Mouse (Mus musculus) adrenal gland, adult 2 months (tissue): ENCODE measurements at regions not wholly inside any gene's neighbourhood (a gene's known extent, or its start where the extent isn't known, plus 50 kb on each side); places are given as distances from the start of the nearest gene placed in this dataset.

ENCODE experiments used
- DNase-seq: peaks from one replicate; pipeline ENCODE4 v3.0.0; 2021

GRCm38 (mm10) chr15:68014605-68015305 lies 1514.0 kb upstream of the Lrrc6 start:
- DNase-seq, result no peak

- DNase-seq, result no peak
Measured at GRCm38 (mm10) chr15:68011162-68011561, 1510.5 kb upstream of the Lrrc6 start.

- DNase-seq, result no peak
Measured at GRCm38 (mm10) chr15:68010189-68010588, 1509.5 kb upstream of the Lrrc6 start.

GRCm38 (mm10) chr15:68004798-68005197 lies 1504.1 kb upstream of the Lrrc6 start:
- DNase-seq, result no peak

DNA sequence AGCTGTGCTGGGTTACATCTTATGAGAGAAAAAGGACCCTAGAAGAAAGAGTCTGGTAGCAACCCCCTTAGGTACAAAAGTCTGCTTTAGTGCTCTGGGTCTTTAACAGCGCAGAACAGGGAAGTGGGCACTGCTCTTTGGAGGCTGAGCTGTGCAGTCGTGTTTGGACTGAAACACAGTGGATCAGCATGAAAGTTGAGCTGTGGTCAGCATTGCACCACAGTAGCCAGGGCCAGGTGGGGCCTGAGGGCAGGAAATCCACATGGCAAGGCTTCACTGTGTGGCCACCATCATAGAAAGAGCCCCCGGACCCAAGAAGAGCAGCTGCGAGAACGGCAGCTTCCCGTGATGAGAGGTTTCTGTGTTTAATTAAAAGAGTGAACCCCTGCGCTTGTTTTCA lies 1495.8 kb upstream of the Lrrc6 start:
- DNase-seq, result no peak

- DNase-seq, result no peak
Measured at GRCm38 (mm10) chr15:67989428-67990272, 1488.9 kb upstream of the Lrrc6 start.

DNA sequence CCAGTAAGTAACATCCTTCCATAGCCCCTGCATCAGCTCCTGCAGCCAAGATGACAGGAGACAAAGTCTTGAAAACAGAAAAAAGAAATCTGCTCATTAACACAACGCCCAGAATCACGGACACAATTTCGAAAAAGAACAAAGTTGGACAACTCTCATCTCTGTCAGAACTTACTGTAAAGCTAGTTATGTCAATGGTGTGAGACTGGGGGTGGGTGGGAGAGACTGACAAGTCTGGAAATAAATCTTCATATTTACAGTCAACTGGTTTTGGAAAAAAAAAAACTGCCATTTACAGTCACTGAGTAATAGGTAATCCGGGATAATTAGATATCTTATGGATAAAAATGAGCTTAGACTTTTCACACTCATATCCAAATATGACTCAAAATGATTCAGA lies 1487.2 kb upstream of the Lrrc6 start:
- no peak for DNase-seq

DNA sequence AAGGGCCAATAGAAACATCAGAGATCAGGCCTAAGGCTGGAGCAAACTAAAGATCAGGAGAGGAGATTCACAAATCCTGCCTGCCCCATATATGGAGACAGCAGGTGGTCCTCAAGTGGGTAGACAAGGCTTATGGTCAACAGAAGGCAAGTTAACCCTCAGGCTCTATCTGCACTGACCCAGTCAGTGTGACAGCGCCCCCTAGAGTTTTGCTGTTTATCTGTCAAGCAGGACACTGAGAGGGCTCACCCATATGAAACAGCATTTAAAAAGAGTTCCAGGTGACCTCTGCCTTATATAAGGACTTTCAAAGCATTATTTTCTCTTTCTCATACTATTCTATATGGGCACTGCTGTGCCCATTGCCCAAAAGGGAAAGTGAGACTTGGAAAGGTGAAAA lies 1482.5 kb upstream of the Lrrc6 start:
- DNase-seq, result no peak

DNA sequence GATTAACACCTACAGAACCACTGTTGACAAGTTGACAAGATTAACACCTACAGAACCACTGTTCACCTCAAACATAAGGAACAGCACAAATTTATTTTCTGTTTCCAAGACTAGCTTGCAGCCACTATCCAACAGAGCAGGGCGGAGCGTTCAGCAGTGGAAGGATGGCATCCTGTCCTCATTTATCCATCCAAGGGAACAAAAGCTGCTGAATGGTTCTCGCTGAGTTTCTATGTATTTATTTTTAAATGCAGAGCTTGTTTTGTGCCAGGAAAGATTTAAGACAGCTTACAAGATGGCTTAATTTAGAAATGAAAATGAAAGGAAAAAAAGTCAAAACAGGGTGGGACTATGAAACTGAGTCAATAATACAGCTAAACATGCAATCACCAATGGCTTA lies 1481.2 kb upstream of the Lrrc6 start:
- no peak for DNase-seq

DNA sequence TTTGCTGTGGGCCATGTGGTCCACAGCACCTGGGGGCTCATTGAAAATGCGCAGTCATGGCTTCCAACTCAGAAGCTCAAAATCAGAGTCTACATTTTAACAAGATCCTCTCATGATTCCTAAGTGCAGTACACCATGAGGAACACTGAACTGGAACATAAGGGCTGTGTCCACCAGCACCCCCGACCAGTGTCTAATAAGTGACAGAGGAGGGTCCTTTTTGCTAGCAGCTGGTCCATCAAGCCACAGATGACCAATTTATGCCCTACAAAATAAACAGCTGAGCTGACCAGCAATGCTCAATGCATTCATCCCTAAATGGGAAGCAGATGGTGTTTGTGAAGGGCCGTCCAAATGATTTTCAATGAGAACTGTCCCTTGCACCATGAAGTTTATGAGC lies 1478.7 kb upstream of the Lrrc6 start:
- no peak for DNase-seq

- no peak for DNase-seq
Measured at GRCm38 (mm10) chr15:67977210-67977609, 1476.5 kb upstream of the Lrrc6 start.

DNA sequence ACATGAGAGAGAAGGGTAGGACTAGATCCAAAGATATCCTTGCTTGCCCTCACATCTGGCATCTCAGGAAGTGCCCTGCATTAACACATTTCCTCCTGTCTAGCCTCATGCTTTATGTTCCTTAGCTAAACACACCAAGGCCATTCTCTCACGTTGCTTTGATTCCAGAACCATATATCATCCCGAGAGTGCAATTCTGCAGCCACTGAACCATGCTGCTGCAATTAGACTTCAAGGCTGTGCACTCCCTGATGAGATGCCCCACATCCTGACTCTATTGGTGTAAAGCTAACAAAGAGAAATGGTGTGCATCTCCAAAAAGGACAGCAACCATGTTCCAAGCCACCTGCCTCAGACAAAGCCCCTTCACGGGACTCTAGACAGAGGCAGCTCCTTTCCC lies 1471.3 kb upstream of the Lrrc6 start:
- no peak for DNase-seq

DNA sequence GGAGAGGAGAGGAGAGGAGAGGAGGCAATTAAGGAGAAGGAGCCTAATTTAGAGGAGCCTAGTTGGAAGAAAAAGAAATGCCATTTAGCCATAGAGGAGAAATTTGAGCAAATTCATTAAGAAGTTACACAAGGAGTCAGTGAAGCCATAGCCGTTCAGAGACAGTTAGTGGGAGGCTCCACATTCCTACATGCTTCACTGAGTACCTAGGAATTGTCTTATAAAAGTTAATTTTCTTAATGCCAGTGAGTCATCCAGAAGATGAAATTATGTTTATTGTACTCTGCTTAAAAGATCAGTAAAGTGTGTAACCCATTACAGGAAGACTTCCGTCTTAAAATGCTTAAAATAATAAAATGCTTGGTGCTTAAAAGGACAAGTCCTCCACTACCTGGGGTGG lies 1453.5 kb upstream of the Lrrc6 start:
- no peak for DNase-seq

DNA sequence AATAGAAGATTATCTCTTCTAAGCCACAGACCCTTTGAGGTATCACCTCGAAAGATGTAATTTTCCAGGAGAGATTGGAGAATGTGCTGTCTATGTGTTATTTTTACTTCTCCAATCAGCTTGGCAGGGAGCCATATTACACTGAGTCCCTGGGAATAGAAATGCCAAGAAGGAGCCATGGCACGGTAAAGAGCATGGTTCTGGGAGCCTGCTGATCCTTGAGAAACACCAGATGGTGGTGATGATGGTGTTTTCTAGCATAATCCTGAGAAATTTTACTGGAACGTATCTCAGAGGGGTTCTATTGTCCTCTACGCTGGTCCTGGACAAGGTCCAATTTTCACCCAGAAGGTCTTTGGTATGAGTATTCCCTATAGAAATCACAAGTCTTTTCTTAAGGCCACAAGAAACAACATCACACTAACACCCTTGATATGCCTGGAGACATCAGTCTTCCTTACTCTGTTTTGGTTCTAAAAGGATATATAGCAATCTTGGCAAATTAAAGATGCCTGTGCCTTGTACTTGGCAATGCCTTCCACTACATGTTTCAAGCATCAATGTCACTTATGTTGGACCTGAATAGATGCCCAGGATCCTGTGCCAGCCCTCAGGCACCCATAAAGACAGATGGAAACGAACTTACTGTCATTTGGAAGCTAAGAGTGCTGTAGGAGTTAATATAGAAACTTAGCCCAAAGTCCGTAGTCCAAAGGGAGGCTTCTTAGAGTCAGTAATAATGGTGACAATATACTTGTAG lies 1449.8 kb upstream of the Lrrc6 start:
- no peak for DNase-seq

DNA sequence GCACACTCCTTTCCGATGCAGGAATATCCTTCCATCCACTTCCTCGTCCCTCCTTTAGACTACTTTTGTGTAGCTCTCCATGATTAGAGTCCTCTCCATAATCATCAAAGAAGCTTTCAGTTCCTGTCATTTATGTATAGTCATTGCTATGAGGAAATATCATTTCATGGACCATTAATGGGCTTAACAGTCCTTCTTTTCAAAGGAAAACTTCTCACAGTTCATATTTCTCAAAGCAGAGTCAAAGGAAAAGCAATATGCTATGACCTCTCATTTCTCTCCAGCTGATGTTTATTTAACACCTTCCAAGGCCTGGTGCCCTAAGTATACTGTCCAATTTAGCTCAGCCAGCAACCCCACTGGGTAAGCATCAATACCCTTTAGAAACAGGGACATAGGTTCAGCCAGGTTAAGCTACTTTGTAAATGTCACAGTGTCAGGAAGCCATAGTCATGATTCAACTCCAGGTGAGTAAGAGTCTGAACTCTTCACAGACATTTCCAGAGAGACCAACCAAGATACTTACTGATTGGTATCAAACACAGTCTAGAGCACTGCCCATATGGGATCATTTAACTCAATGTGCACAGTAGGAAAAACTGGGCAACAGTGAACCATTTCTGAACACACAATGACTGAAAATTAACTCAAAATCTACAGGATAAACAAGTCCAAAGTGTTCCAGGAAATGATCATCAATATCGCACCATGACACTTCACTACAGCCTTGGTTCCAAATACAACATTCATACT lies 1443.8 kb upstream of the Lrrc6 start:
- no peak for DNase-seq

- no peak for DNase-seq
Measured at GRCm38 (mm10) chr15:67943046-67943445, 1442.3 kb upstream of the Lrrc6 start.

DNA sequence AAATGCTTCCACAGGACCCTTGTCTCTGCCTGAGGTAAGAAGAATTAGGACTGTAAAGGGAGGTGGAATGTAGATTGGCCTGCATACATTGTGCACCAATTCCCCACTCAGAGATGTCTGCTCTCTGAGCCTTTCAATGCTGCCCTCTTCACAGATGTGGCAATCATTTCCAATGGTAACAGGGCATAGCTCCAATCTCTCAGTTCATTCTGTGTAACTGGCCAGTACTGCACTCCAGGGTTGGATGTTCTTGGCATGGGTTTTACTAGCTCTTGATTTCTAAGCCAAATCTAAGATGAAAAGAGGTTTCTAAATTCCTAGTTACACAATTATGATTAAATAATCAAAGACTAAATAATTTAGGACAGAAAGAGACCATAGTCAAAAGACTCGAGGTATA lies 1439.8 kb upstream of the Lrrc6 start:
- peak; percentile 46 for DNase-seq

DNA sequence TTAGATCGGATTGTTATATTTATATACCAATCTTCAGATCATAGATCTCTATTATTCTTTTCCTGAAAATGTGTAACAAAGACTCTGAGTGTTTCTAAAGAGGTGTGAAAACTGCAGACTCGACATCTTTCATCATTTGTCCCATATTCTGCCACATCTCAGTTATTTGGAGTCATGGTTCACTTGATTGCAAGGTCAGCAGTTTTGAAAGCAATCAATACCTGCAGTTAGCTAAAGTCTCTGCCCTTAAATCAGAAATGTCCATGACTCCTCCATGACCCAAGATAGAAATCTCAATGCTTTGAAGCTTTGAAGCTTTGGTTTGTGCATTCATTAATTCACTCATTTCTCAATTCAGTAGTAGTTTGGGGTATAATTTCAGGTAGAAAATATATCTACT lies 1424.2 kb upstream of the Lrrc6 start:
- DNase-seq, result no peak

DNA sequence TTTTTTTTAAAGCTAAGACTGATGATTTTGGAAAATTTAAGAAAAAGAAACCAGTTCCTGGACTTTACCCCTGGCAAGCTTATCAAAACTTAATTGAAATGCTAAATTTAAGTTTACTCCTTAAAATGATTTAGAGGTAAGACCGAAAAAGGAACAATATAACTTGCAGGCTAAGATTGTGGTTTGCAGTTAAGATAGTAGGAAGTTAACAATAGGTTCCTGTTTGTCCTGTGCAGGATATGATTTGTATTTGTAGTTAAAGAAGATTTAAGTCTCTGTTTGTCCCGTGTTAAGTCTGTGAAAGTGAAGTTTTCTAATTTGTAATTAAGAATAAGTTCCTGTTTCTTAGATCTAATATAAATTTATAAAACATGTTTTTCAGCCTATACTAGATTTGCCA lies 1406.3 kb upstream of the Lrrc6 start:
- DNase-seq, result no peak

DNA sequence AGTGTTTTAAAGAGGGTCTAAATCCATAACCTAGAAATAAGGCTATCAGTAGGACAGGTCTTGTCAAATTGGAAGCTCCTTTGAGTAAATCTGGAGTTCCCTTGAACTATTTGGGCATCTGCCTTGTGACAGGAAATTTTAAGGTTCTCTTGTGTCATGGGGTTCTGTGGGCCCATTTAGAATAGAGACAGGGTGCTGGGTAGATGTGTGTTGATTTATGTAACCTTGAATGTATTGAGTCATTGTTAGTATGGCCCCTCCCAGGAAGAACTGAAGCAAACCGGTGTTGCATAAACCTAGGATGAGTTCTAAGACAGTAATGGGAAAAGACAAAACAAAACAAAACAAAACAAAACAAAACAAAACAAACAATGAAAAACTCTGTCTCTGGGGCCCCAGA lies 1404.6 kb upstream of the Lrrc6 start:
- peak; percentile 43 for DNase-seq

DNA sequence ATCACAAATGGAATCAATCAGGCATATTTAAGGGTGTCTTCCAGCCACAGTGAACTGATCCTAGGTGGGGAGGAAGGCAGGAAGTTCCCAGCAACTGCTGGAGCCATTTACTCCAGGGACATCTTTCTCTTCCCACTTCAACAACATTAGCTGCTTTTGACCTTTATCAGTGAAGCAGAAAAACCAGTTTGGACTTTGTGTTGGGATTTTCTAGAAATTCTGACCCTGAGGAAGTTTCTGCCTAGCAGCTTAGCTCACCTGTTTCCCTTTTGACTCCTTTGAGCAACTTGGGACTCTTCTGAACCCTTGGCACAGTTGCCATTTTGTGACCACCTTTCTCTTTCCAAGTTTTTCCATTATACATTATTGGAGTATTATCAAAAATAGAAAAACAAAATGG lies 1403.9 kb upstream of the Lrrc6 start:
- no peak for DNase-seq

- DNase-seq, result peak; percentile 12
Measured at GRCm38 (mm10) chr15:67902982-67903381, 1402.3 kb upstream of the Lrrc6 start.
